Mouse (Mus musculus) hindlimb bud, embryonic 11.5 days (tissue): Measurements from ENCODE around the gene Tle4.

Experiments used
- DNase-seq: peaks from one replicate; pipeline ENCODE4 v3.0.0-alpha.2; 2012; ENCODE audit warnings: low read depth, low spot score; ENCODE audit errors: extremely low spot score

Gene Tle4

DNA sequence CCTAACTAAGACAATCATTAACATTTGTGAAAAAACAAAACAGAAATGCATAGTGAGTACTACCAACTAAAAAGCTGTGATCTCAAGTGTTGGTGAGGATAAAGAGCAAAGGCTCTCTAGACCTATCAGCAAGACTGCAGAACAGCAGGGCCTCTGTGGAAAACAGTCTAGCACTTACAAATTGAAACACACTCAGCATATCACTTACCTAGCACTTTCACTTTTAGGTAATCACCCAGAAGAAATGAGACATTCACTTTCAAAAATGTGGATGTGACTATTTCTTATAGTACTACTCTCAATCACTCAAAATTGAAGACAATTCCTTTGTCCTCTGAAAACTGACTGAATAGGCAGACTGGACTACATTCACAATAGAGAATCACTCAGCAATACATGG is 63.4 kb downstream of the Tle4 start:
- DNase-seq = no peak

DNA sequence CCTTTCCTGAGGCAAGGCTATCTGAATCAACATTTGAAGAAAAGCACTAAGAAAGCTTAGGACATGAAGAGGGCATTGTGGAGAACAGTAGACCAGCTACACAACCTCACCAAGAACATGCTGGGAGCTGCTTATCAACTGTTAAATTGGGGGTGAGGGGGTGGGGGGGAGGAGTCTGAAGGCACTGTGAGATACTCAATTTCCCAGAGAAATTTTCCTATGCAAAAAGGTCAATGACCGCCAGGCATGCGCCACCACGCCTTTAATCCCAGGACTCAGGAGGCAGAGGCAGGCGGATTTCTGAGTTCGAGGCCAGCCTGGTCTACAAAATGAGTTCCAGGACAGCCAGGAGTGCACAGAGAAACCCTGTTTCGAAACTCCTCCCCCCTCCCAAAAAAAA is 65.0 kb downstream of the Tle4 start:
- no peak for DNase-seq

GRCm38 (mm10) chr19:14520098-14520802 is 77.6 kb downstream of the Tle4 start:
- no peak for DNase-seq

DNA sequence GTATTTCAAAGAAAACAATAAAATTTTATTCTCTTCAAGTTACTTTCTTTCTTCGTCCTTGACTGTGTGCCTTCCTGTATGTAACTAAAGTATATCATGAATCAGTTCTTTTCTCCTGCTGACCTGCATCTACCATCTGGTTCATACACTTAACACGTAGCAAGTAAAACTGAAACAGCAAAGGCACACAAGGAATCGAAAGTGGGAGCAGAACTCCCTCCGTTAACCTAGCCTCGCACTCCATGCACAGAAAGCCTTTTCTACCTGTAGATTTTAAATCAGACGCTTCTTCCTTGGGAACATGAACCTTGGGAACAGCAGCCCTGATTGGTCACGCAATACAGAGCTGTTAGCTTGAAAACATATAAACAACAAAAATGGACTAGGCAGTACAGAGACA is 78.7 kb downstream of the Tle4 start:
- DNase-seq = no peak

DNA sequence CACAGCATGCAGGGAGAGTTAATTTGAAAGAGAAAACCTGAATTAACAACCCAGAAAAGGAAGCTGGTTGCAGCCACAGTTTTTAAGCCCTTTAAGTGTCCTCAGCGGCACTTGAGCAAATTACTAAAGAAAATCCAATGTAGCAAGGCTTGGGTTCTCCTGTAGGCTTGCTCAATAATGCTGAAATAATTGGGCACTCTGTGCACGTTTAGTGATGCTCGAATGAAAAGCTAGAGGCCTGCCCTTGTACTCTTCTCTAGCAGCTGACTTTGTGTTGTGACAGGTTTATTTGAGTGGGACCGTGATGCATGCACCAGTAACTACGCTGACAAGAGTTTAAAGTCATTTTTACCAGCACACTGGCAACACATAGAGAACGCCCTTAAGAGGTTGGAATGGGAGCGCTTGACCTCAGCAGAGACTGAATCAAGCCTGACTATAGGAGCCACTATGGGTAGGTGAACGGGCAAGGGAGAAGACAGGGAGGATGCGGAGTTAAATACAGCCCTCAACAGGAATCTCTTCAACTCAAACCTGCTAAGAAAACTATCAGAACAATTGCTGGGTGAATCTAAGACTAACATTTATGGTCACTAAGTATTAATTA is 79.3 kb downstream of the Tle4 start:
- no peak for DNase-seq

DNA sequence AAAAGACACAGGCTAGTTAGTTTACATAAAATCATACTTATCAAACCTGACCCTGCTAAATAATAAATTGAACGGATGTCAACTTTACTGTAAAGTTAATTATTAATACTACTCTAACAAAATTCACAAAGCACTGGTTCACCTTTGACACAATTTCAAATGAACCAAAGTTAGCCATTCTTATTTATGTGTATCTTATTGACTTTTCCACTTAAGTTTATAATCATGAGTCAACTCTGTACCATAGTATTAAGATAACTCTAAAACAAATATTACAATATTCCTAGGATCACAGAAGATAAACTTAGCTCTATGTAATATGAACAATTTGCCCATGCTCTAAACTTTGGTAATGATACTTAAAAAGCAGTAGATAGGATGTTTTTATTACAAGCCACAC is 81.4 kb downstream of the Tle4 start:
- DNase-seq = no peak

DNA sequence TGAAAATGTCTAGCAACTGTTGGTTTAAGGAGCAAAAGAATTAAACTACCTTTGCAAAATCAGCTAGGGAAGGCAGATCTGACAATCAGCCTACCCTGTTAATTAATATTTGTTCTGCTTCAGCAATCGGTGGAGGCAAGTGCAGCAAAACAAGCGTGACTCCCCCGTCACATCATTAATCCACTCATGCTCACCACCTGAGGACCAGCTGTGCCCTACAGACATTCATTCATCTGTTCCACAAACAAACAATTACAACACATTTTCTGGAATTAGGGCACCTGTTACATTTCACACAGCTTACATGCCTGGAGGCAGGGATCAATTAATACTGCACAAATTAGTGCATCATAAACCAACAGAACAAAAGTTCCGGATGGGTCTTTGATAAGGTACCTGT is 89.0 kb downstream of the Tle4 start:
- DNase-seq = no peak

GRCm38 (mm10) chr19:14507911-14508310 is 89.9 kb downstream of the Tle4 start:
- DNase-seq = no peak

DNA sequence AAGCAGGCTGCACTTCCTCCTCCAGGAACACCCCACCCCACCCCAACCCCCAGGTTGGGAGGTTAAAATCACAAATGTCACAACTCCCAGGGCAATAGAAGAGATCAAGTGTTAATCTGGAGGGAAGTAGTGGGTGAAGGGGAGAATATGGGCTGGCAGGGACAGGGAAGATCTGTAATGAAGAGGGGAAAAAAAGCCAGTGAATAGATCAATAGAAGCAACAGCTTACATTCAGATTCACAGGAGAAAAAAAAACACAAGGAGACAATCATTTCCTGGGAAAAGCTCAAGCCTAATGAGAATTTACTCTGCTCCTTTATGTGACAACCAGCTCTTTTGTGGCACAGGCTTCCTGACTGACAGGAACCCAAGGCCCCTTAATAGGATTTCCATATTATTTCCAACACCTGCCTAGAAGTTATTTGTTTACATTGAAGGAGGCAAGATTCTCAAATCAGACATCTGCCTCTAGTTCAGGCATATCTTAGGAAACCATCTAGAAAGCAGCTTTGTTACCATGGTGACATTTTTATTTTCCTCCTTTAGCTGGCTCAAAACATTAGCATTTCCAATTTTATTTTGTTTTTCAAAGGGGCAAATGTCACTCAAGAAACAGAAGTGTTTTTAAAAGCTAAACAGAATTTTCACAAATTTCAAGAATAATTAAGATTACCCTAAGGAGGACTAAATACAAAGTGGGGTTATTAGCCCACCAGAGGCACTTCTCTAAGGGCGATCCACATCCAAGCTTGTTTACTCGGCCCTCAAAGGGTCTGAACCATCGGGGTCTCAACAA is 90.8 kb downstream of the Tle4 start:
- DNase-seq = no peak

GRCm38 (mm10) chr19:14505885-14506548 is 91.8 kb downstream of the Tle4 start:
- DNase-seq = no peak

GRCm38 (mm10) chr19:14505401-14505800 is 92.5 kb downstream of the Tle4 start:
- DNase-seq = no peak

DNA sequence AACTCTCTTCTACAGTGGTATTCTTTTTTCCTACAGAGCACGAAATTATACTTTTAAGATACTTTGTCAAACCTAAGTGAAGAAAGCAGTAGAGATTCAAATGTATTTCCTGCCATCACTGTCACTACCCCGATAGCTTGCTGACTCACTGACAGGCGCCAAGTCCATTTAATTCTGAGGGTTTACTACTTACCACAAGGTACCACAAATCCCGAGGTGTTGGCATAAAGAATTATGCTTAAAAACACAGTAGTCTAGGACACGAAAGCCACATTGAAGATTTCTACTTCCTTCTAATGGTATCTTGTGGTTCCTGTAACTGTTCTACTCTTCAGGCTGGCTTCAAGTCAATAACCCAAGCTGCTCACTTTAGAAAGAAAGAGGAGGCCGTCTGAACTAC is 94.0 kb downstream of the Tle4 start:
- no peak for DNase-seq

DNA sequence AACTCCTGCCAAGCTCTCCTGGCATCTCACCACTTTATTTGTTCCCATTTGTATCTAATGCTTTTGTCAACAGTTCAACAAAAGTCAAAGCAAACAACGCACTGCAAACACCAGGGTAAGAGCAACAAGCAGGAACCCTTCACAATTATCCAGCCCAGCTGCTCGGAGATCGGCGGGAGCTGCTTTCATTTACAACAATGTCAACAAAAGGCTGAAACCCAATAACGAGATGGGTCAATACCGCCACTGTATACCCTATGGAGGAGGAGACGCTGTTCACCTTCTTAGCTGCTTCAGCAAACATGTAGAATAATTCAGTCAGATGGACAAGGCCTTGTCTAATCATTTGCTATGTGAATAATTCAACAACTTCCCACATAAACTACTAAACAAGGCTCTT is 95.6 kb downstream of the Tle4 start:
- DNase-seq = no peak

DNA sequence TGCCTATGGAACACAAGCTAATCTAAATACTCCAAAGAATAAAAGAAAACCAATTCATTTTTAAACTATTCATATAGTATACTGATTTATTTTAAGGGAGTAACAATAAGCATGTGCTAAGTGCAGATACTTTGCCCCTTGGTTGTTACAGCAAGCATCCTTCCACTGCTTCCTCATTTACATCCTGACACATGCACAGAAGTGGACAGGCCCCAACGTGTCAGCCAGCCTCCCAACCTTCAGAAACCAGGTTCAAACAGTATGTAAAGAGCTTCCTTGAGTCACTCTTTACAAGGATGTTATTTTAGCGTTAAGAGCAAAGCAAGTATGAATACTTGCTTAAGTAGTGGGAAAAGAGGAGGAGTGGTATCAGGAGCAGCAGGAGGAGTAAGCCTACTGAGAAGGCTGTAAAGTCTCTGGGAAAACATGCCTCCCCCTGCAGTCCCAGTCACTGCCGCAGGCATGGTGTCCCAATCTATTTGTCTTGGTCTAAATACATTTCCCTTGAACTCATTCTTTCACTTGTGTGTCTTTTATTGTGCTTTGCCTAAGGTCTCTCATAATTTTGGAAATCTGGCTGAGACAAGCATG is 97.9 kb downstream of the Tle4 start:
- no peak for DNase-seq

- no peak for DNase-seq
Observed at GRCm38 (mm10) chr19:14493047-14493446, 104.8 kb downstream of the Tle4 start.

DNA sequence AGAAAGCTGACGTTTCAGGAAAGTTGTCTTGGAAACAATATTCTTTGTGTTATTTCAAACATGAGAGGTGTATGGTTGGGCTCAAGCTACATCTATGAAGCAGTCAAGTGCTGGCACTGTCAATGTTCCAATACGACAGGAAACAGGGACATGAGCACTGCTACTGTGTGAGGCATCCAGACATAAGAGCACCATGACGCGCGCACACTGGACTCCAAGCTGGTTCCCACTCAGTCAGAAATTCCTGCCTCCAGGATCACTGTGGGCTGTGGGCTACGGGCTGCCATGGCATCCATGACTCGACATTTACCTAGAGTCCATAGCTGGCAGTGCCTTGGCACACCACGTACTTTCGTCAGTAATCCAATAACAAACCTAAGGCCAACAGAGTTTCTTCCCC is 110.7 kb downstream of the Tle4 start:
- DNase-seq = no peak

DNA sequence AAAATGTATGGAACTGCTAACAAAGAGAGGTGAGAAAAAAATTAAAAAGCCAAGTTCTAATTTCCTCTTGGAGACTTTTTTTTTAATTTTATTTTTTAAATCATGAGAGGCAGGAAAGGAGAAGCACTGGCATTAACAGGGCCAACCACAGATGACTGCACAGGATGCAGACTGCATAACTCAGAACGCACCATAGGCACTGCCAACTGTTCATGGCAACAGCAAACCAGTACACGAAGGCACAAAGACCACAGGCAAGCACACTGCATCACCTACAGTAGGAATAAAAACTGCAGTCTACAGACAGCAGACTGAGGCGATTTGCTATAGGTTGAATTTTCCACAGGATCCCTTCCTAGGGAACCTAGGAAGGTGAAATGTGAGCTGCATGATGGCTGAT is 112.7 kb downstream of the Tle4 start:
- no peak for DNase-seq

DNA sequence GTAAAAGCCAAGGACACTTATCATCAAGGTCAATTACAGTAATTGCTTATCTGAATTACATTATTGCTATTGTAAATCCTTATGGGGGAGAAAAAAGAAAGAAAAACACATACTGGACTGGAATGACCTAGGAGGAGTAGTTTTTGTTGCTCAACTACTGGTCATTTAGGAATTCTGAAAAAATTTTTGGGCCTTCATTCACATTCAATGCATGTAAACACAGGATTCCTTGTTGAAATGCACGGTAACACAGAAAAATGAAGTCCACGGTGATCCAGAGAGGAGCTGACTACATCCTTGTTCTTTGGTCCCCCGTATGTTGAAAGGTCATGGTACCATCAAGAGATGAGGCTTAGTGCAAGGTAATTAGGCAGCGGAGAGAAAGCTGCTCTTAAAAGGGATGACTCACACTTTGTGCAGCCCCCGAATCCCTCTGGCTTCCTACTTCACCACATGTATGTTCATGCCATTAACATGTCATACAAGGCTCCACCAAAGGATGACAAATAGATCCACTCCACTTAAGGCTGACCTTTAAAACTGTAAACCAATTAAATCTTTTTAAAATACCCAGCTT is 115.2 kb downstream of the Tle4 start:
- no peak for DNase-seq

- no peak for DNase-seq
Observed at GRCm38 (mm10) chr19:14481796-14482561, 115.9 kb downstream of the Tle4 start.

DNA sequence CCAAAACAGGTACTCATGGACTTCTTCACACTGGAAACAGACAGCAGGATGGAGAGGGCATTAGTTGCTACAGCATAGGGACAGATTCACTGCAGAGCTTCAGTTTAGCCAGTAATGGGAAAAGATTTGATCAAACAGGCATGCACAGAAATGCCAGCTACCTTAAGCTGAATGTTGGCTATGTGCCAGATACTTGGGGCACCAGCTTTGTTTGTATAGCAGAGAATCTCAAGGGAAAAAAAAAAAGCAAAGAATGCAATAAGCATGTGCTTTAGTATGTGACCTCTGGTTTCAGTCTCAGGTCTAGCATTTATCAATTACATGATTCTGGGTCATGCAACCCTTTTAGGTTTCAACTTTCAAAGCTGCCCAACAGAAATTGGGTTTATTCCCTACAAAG is 118.1 kb downstream of the Tle4 start:
- DNase-seq = no peak
